Mouse (Mus musculus) midbrain, postnatal 0 days (tissue): ENCODE measurements at regions not wholly inside any gene's neighbourhood (a gene's known extent, or its start where the extent isn't known, plus 50 kb on each side); places are given as distances from the start of the nearest gene placed in this dataset.
A peak's percentile ranks its signal among the peaks of the same experiment; 100 is the strongest.

ENCODE experiments used
- ATAC-seq: fragments of 200-750 bp; cut with Nextera tagmentation; 2 replicates; pipeline ENCODE4 v1.8.0; 2017; ENCODE audit warnings: moderate number of reproducible peaks, mild to moderate bottlenecking, moderate TSS enrichment, moderate library complexity; ENCODE audit not compliant: low FRiP score
- DNase-seq: peaks from one replicate; pipeline ENCODE4 v3.0.0-alpha.2; 2015; ENCODE audit warnings: low spot score
- H3K27ac ChIP-seq: fragments of 300-500 bp; sonication (generic); 2 replicates; pipeline ENCODE4 v1.5.1; 2014; ENCODE audit warnings: low read depth, mild to moderate bottlenecking, low read length, mixed read lengths
- H3K27me3 ChIP-seq: fragments of 300-500 bp; sonication (generic); 2 replicates; pipeline ENCODE4 v1.6.1; 2014; ENCODE audit warnings: low read length, control low read depth, mixed read lengths; ENCODE audit not compliant: insufficient read depth
- H3K36me3 ChIP-seq: fragments of 300-500 bp; sonication (generic); 2 replicates; pipeline ENCODE4 v1.6.1; 2014; ENCODE audit warnings: low read length, control low read depth, mixed read lengths; ENCODE audit not compliant: insufficient read depth
- H3K4me1 ChIP-seq: fragments of 300-500 bp; sonication (generic); 2 replicates; pipeline ENCODE4 v1.6.1; 2014; ENCODE audit warnings: mild to moderate bottlenecking, control low read depth, antibody characterized with exemption, low read length, mixed read lengths; ENCODE audit not compliant: insufficient read depth
- H3K4me2 ChIP-seq: fragments of 300-500 bp; sonication (generic); 2 replicates; pipeline ENCODE4 v1.6.1; 2014; ENCODE audit warnings: low read depth, mild to moderate bottlenecking, low read length, mixed read lengths; ENCODE audit not compliant: poor library complexity, severe bottlenecking
- H3K4me3 ChIP-seq: fragments of 300-500 bp; sonication (generic); 2 replicates; pipeline ENCODE4 v1.5.1; 2014; ENCODE audit warnings: low read depth, mild to moderate bottlenecking, low read length, moderate library complexity
- H3K9ac ChIP-seq: fragments of 300-500 bp; sonication (generic); replicated peaks from 2 replicates; pipeline ENCODE4 v1.6.1; 2014; ENCODE audit warnings: mild to moderate bottlenecking, low read length, moderate library complexity, mixed read lengths; ENCODE audit not compliant: poor library complexity, severe bottlenecking
- H3K9me3 ChIP-seq: fragments of 300-500 bp; sonication (generic); 2 replicates; pipeline ENCODE4 v1.6.1; 2016; ENCODE audit warnings: low read length, control low read depth
- CTCF ChIP-seq: IDR thresholded peaks from 2 replicates; pipeline ENCODE4 v1.5.1; 2016; ENCODE audit warnings: antibody characterized with exemption, mild to moderate bottlenecking
- WGBS: fragments of 180-500 bp; shearing (Covaris S2); extraction: QIAGEN DNeasy Blood & Tissue Kit; methylation state at CpG from one replicate; pipeline ENCODE4 v1.1.7; 2014; 5-methylcytosine and 5-hydroxymethylcytosine counted together

DNA sequence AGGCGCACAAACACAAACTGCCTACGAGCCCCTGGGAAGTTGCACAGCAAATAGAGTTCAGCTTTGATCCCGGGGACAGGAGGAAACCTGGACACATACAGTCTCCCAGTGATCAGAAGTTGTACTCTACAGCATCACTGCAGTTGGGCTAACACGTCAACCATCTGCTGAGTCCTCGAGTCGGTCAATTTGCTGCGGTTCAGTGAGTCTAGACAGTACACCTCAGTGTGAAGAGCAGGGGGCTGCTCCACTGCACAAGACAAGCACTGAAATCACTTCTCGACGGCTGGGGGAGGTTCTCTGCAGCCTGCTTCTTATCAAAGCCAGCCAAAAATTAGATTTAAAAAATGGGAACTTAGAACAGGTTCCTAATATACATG, 78.4 kb upstream of the Aco1 start:
- no peaks in the 10 kb centered on the region for H3K9me3 ChIP-seq
- H3K9ac ChIP-seq: no peak overlapping the region
- H3K4me1 ChIP-seq: no peaks in the 10 kb centered on the region
- peak; percentile 77 for DNase-seq
- no peaks in the 10 kb centered on the region for H3K36me3 ChIP-seq
- H3K4me2 ChIP-seq: no peak overlapping the region
- H3K27me3 ChIP-seq: no peaks in the 10 kb centered on the region
- no peak overlapping the region for H3K27ac ChIP-seq
- no peak for TF ChIP-seq CTCF
- ATAC-seq: peak; percentile 80; the same call in 1 of the 2 replicates
- no peak overlapping the region for H3K4me3 ChIP-seq
- 63% methylated on average over 9 of the region's 9 CpGs for WGBS

- Histone ChIP-seq H3K4me1 (no peaks in the 10 kb centered on the region), H3K9me3 (no peaks in the 10 kb centered on the region), H3K27ac (no peak overlapping the region), H3K27me3 (no peaks in the 10 kb centered on the region), H3K9ac (no peak overlapping the region), H3K4me2 (no peak overlapping the region), H3K36me3 (no peaks in the 10 kb centered on the region), H3K4me3 (no peak overlapping the region)
- no peak for TF ChIP-seq CTCF
- 68% methylated on average over 4 of the region's 4 CpGs for WGBS
- DNase-seq (peak; percentile 67), ATAC-seq (no peak)
Observed at GRCm38 (mm10) chr4:40070959-40071634, 71.8 kb upstream of the Aco1 start.

GRCm38 (mm10) chr4:40081035-40081434, 61.8 kb upstream of the Aco1 start:
- no peak for TF ChIP-seq CTCF
- H3K4me2 ChIP-seq: no peak overlapping the region
- no peaks in the 10 kb centered on the region for H3K27me3 ChIP-seq
- H3K4me1 ChIP-seq: no peaks in the 10 kb centered on the region
- no peak overlapping the region for H3K9ac ChIP-seq
- 32% methylated on average over 3 of the region's 3 CpGs for WGBS
- H3K36me3 ChIP-seq: no peaks in the 10 kb centered on the region
- H3K27ac ChIP-seq: no peak overlapping the region
- DNase-seq: no peak
- no peaks in the 10 kb centered on the region for H3K9me3 ChIP-seq
- ATAC-seq: no peak
- no peak overlapping the region for H3K4me3 ChIP-seq

DNA sequence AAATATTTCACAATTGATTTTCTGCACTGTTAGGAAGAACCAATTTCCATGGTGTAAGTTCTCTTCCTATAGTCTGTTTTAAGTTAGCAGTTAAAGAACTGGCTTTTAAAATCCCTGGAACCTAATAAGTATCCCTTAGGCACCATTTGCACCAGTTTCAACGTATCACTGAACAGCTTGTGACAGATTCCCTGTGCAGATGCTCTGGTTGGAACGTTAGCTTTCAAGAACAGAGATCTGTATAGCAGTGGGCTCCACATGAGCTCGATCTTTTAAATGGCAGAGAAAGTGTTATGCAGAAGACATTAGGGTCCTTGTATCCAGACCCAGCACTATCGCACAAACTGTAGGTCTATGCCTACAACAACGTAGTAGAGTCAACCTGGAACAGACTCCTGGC, 52.6 kb upstream of the Aco1 start:
- Histone ChIP-seq H3K9me3 (no peaks in the 10 kb centered on the region), H3K4me2 (no peak overlapping the region), H3K4me3 (no peak overlapping the region), H3K27me3 (no peaks in the 10 kb centered on the region), H3K36me3 (no peaks in the 10 kb centered on the region), H3K4me1 (no peaks in the 10 kb centered on the region), H3K27ac (no peak overlapping the region), H3K9ac (no peak overlapping the region)
- ATAC-seq (no peak), DNase-seq (no peak)
- WGBS: 55% methylated on average over 5 of the region's 5 CpGs
- no peak for TF ChIP-seq CTCF
